Mouse (Mus musculus) fibroblast of lung, adult 2 months (primary cell): ENCODE measurements around the gene Acsl1.

ENCODE experiments used
- DNase-seq: peaks from one replicate; pipeline ENCODE4 v3.0.0-alpha.2; 2011; ENCODE audit warnings: low read depth

The Acsl1 gene

DNA sequence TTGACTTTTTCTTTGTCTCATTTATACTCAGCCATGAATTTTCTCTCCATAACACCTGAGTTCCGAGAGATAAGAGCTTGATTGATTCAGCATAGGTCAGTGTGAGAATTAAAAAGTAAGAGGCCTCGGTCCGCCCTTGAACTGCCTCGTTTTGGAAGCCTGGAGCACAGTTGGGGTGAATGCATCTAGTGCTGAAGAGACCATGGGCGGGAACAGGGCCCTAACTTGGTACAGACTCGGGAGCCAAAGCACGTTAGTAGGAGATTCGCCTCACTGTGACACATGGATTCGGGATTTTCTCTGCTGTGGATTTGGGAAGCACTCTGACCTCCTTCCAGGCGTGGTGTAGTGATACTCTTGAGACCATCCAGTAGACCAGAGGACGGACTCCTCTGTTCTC is 4.6 kb downstream of the Acsl1 start:
- DNase-seq = no peak

- no peak for DNase-seq
Measured at GRCm38 (mm10) chr8:46475942-46476341, 5.1 kb downstream of the Acsl1 start.

GRCm38 (mm10) chr8:46477747-46478458 is 7.1 kb downstream of the Acsl1 start:
- DNase-seq = no peak

- no peak for DNase-seq
Measured at GRCm38 (mm10) chr8:46478783-46479182, 7.9 kb downstream of the Acsl1 start.

DNA sequence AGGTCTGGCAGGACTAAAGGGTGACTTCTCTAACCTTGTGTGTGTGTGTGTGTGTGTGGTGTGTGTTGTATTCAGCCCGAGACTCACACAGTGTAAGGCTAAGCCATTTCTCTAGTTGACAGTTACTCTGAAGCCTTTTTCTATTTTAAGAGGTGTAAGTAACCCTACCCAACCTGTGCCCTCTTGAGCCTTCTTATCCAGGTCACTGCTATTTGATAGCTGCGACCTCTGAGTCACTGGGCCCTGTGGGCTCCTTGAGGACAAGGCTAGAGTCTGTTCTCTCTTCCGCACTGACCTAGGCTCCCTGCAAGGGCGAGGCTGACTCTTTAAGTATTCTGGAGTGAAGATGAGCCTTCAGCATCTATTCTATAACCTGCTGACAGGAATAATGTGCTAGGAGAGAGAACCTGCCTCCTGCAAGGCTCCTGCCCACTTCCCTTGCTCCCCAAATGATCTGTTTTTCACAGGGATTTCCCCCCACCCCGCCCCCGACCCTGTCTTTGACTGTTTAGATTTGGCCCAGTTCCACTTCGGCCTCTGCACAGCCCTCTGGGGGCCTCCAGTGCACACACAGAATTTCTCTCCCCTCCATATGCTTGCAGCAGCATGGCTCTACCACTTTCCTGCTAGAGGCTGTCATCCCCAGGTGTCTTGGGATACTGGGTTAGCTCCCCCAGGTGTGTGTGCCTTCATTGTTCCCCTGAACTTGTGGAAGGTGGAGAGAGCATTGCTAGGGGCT is 9.1 kb downstream of the Acsl1 start:
- no peak for DNase-seq

GRCm38 (mm10) chr8:46480533-46480900 is 9.7 kb downstream of the Acsl1 start:
- DNase-seq = no peak

GRCm38 (mm10) chr8:46482771-46483170 is 11.9 kb downstream of the Acsl1 start:
- DNase-seq = no peak

DNA sequence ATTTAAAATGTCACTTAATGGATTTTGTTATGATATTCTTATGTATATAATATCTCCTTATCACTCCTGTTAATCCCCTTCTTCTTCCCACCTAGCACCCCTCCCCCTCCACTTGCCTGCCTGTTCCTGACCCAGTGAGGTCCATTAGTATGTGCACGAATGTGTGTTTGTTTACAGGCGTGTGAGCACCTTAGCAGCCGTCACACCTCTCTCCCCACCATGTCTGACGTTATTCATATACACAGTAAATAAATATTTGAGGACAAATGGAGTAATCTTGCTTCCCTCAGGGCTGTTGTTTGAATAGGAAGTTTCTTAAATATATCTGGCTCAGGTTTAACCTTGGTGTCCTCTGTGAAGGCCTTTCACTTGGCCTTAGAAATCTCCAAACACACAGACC is 12.4 kb downstream of the Acsl1 start:
- DNase-seq = no peak

DNA sequence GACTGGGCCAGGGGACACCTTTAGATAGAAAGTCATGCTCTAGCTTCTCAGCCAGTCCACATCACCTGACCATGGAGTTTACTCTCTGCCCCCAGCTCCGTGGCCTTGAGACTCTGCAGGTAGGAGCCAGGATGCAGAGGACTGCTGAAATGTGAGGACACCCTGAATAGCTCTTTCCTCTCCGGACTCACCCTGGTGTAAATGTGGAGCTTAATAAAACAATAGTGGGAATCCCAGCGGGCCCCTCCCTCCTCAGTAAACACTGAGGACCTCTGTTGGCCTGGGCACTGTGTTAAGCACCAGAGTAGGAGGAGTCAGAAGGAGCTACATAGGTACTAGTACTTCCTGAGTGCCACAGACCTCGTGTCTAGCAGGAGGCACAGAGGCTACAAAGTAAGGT is 13.2 kb downstream of the Acsl1 start:
- no peak for DNase-seq

DNA sequence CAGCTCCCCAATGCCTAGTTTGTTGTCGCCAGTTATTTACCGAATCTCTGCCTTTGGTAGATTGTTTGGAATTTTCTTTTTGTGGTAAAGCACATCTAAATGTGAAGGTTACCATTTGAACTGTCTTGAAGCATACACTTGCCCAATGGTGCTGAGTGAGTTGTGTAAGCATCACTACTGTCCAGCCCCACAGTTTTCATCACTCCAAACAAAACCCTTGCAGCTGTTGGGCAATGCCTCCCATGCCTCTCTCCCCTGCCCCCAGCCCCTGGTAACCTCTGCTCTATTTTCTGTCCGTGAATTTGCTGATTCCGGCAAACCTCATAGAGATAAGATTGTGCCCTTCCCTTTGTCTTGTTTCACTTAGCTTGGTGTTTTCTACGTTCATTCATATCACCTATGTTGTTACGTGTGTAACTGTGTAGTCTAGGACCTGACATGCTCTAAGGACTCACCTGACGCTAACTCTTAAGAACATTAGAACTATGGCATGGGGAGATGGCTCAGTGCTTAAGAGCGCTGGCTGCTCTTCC is 14.2 kb downstream of the Acsl1 start:
- DNase-seq = no peak

DNA sequence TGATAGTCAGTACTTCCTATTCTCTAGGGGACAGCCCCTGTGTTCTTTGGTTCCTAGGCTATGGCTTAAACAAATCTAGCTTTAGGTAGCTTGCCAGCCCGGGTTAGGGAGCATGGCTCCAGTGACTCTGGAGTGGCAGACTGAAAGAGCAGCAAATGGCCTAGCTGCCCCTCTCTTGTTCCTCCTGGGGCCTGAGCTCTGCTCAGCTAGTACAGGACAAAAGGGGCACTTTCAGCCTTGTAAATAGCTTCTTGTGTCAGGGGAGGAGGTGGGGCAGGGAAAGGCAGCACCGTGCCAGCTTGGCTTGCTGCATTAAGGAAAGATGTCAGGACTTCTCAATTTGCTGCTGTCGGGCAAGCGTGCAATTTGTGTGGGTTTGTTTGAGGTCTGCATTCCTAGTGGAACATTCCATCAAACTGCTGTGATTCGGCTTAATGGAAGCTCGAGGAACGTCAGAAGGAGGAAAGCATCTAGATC is 17.3 kb downstream of the Acsl1 start:
- peak; percentile 64 for DNase-seq

DNA sequence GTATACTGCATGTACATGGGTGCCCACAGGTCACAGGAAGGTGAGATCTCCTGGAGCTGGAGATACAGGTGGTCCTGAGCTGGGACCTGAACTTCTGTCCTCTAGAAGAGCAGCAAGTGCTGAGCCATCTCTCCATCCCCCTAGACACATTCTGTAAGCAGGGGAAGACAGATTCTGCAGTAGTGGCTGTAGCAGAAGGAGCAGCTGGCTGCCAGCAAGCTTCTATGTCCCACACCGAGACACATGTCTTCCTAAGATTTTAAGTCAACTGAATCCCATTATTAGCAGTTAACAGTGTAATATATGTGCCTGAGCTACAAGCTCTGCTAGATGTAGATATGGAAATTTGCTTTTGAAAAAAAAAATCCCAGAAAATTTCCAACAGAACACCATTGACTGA is 18.4 kb downstream of the Acsl1 start:
- DNase-seq = no peak

- no peak for DNase-seq
Measured at GRCm38 (mm10) chr8:46490250-46490649, 19.4 kb downstream of the Acsl1 start.

GRCm38 (mm10) chr8:46490821-46491220 is 20.0 kb downstream of the Acsl1 start:
- no peak for DNase-seq

DNA sequence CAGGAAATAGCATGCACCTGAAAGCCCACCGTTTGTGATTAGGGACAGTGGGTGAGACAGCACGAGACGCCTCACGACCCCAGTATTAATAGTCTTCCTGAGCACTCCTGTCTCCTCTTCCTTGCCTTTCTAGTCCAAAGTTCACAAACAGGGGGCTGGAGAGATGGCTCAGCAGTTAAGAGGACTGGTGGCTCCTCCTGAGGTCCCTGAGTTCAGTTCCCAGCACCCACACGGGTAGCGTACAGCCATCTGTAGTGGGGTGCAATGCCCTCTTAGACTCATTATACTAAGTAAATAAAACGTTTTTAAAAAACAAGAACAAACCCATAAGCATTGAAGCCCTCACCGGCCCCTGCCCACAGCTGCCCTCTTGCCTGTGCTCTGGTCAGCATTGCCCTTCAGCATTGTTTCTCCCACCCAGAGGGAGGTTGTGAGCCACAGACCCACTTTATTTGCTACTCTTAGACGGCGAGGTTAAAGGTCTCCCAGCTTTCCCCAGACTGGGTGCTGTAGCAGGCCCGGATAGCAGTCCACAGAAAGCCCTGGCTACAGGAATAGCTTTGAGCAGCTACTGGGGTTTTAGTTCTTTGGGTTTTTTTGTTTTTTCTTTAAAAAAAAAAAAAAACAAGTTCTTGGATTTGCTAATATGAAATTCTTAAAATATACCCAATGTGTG is 22.8 kb downstream of the Acsl1 start:
- DNase-seq = no peak

- no peak for DNase-seq
Measured at GRCm38 (mm10) chr8:46496852-46497251, 26.0 kb downstream of the Acsl1 start.

DNA sequence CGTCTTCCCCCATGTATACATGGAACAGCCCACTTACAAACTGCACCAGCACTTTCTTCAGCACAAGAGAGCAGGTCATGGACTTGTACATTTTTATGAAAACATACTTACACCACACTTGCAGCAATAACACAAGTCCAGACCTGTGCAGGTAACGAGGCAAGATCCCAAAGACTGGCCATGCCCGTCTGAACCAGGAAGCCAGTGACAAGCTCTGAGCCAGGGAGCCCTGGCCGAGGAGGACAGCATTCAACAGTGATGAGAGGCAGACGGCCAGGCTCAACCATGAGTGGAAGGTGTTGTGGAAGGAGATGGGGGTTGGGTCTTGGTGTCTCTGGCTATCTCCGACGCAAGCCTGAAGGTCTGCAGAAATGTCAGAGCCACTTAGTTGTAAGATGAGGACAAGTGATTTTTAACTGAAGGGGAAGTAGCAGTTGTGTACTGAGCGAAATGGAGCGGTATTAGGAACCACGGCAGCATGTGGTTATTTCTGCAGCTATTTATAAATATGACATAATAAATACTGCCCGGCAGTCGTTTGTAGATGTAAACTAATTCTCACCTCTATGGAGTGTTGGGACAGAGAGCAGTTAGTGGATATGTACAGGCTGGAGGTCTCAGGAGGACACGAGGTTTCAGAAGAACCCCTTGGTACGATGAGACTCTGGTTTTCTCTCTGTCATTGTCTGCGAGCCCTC is 26.6 kb downstream of the Acsl1 start:
- DNase-seq = no peak

GRCm38 (mm10) chr8:46499376-46500061 is 28.7 kb downstream of the Acsl1 start:
- DNase-seq = no peak

DNA sequence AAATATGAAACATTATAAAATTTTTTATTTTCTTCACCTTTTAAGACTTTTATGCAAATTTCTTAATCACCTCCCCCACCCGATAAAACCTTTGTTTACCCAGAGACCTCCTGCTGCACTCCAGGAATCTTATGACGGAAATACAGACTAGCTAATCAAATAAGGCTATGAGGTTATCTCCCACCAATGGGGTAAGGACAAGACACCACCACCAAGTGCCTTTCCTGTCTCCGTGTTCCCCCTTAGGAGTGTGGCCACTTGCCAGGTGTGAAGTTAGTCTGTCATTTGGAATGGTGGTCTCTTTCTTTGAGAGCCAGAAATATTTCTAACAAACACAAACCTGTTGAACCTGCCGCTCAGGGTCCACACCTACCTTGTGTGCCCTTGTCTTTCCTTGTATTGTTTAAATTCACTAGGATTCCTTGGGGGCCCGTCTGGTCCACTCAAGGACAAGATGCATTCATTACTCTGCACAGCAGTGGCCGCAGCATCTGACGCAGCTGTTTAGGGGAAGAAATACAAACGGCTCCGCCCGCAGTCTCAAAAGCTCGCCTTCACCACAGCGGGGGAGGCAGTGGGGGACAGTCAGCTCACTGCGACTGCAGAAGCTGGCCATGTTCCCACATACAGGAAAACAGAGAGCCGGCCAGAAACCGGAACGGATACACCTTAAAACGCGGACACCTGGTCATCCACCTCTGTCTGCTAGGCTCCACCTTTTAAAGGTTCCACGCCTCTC is 31.7 kb downstream of the Acsl1 start:
- no peak for DNase-seq

GRCm38 (mm10) chr8:46503072-46503695 is 32.3 kb downstream of the Acsl1 start:
- DNase-seq = no peak
